Mouse (Mus musculus) small intestine, adult 2 months (tissue): ENCODE data around the gene Srek1. TPM values are rescaled to one million over a fixed set of nuclear protein-coding genes. Genes with fewer than 3 reads are reported as not detected.

ENCODE experiments used
- H3K27ac ChIP-seq: fragments of 200-500 bp; 2 replicates; pipeline ENCODE4 v1.5.1; 2012; ENCODE audit warnings: low read depth, low read length, control low read depth, inconsistent platforms; ENCODE audit not compliant: insufficient read depth
- H3K27me3 ChIP-seq: fragments of 200-500 bp; 2 replicates; pipeline ENCODE4 v1.6.1; 2012; ENCODE audit warnings: mild to moderate bottlenecking, moderate library complexity, low read length, inconsistent platforms; ENCODE audit not compliant: control insufficient read depth, insufficient read depth
- H3K36me3 ChIP-seq: fragments of 200-500 bp; 2 replicates; pipeline ENCODE4 v1.6.1; 2012; ENCODE audit warnings: mild to moderate bottlenecking, low read length, control low read depth, inconsistent platforms; ENCODE audit not compliant: control insufficient read depth, insufficient read depth
- H3K4me1 ChIP-seq: fragments of 200-500 bp; 2 replicates; pipeline ENCODE4 v1.6.1; 2012; ENCODE audit warnings: low read length, inconsistent platforms, mixed read lengths; ENCODE audit not compliant: control insufficient read depth, insufficient read depth, insufficient read length
- H3K4me3 ChIP-seq: fragments of 200-500 bp; 2 replicates; pipeline ENCODE4 v1.5.1; 2012; ENCODE audit warnings: low read depth, mild to moderate bottlenecking, control low read depth, inconsistent platforms, low read length, moderate library complexity
- CTCF ChIP-seq: fragments of 200-500 bp; IDR thresholded peaks from 2 replicates; pipeline ENCODE4 v1.5.1; 2012; ENCODE audit warnings: low read depth, mild to moderate bottlenecking, control low read depth, inconsistent platforms, low read length, moderate library complexity, mixed read lengths; ENCODE audit not compliant: insufficient replicate concordance, insufficient read length; ENCODE audit errors: extremely low read depth
- POLR2A ChIP-seq: fragments of 200-500 bp; IDR thresholded peaks from 2 replicates; pipeline ENCODE4 v1.6.1; 2012; ENCODE audit warnings: low read depth, mild to moderate bottlenecking, control low read depth, inconsistent platforms, low read length, moderate library complexity
- WGBS: fragments of 180-500 bp; shearing (Covaris S2); methylation state at CpG from one replicate; pipeline ENCODE4 v1.1.7; 2018; 5-methylcytosine and 5-hydroxymethylcytosine counted together
- polyA plus RNA-seq: library from polyadenylated mRNA; depleted of rRNA; stranded (reverse); fragments of >200 nt; gene quantifications from 2 replicates; pipeline ENCODE4 v1.2.3, GENCODE M21; 2012; rRNA removed

Srek1 gene
- polyA plus RNA-seq, result 7.9 and 16.5 TPM in 2 replicates

GRCm38 (mm10) chr13:103774119-103774757, at the start of gene Srek1:
TSS of gene Srek1 (minus strand) at chr13:103774608.
- under 1% methylated on average over 79 of the region's 81 CpGs for WGBS
- Histone ChIP-seq H3K27me3 (no peaks in the 10 kb centered on the region), H3K27ac (peak within 1 kb of the TSS; percentile 92), H3K4me3 (peak within 1 kb of the TSS; percentile 78), H3K4me1 (peaks cover 4% of the 10 kb centered on the region; the same call in 1 of the 2 replicates), H3K36me3 (no peaks in the 10 kb centered on the region)
- TF ChIP-seq CTCF, result no peak
- peak; percentile 53 for TF ChIP-seq POLR2A

GRCm38 (mm10) chr13:103822270-103822669, 47.9 kb upstream of the Srek1 start:
- no peak overlapping the region for H3K27ac ChIP-seq
- TF ChIP-seq POLR2A (no peak), CTCF (no peak)
- WGBS, result 84% methylated on average over 1 of the region's 1 CpGs
- H3K4me1 ChIP-seq, result no peaks in the 10 kb centered on the region
- no peak overlapping the region for H3K4me3 ChIP-seq
- H3K36me3 ChIP-seq, result peaks cover 41% of the 10 kb centered on the region
- H3K27me3 ChIP-seq, result no peaks in the 10 kb centered on the region

- TF ChIP-seq POLR2A (no peak), CTCF (no peak)
- no peaks in the 10 kb centered on the region for H3K27me3 ChIP-seq
- peaks cover 45% of the 10 kb centered on the region for H3K36me3 ChIP-seq
- no peaks in the 10 kb centered on the region for H3K4me1 ChIP-seq
- H3K27ac ChIP-seq, result no peak overlapping the region
- 81% methylated on average over 5 of the region's 5 CpGs for WGBS
- H3K4me3 ChIP-seq, result no peak overlapping the region
Observed at GRCm38 (mm10) chr13:103819377-103819776, 45.0 kb upstream of the Srek1 start.

- 93% methylated on average over 3 of the region's 3 CpGs for WGBS
- peaks cover 46% of the 10 kb centered on the region for H3K36me3 ChIP-seq
- H3K27ac ChIP-seq, result no peak overlapping the region
- TF ChIP-seq POLR2A (no peak), CTCF (no peak)
- no peaks in the 10 kb centered on the region for H3K27me3 ChIP-seq
- H3K4me3 ChIP-seq, result no peak overlapping the region
- no peaks in the 10 kb centered on the region for H3K4me1 ChIP-seq
Observed at GRCm38 (mm10) chr13:103817935-103818334, 43.5 kb upstream of the Srek1 start.

GRCm38 (mm10) chr13:103807464-103807863, 33.1 kb upstream of the Srek1 start:
- Histone ChIP-seq H3K4me1 (no peaks in the 10 kb centered on the region), H3K36me3 (no peaks in the 10 kb centered on the region; the same call in 1 of the 2 replicates), H3K27me3 (no peaks in the 10 kb centered on the region), H3K4me3 (no peak overlapping the region), H3K27ac (no peak overlapping the region)
- WGBS, result 76% methylated on average over 5 of the region's 5 CpGs
- TF ChIP-seq POLR2A (no peak), CTCF (no peak)

GRCm38 (mm10) chr13:103806210-103806851, 31.9 kb upstream of the Srek1 start:
- Histone ChIP-seq H3K4me1 (no peaks in the 10 kb centered on the region), H3K27me3 (no peaks in the 10 kb centered on the region), H3K27ac (no peak overlapping the region), H3K4me3 (no peak overlapping the region), H3K36me3 (no peaks in the 10 kb centered on the region)
- WGBS, result 76% methylated on average over 6 of the region's 6 CpGs
- no peak for TF ChIP-seq CTCF
- no peak for TF ChIP-seq POLR2A

GRCm38 (mm10) chr13:103803721-103804120, 29.3 kb upstream of the Srek1 start:
- Histone ChIP-seq H3K4me1 (no peaks in the 10 kb centered on the region), H3K4me3 (no peak overlapping the region), H3K27me3 (no peaks in the 10 kb centered on the region), H3K36me3 (no peaks in the 10 kb centered on the region), H3K27ac (no peak overlapping the region)
- WGBS, result 85% methylated on average over 5 of the region's 5 CpGs
- no peak for TF ChIP-seq CTCF
- no peak for TF ChIP-seq POLR2A
